Mouse (Mus musculus) hindlimb bud, embryonic 11.5 days (tissue): ENCODE results near the gene Upp2.

Experiments used
- DNase-seq: peaks from one replicate; pipeline ENCODE4 v3.0.0-alpha.2; 2012; ENCODE audit warnings: low read depth, low spot score; ENCODE audit errors: extremely low spot score

Gene Upp2

GRCm38 (mm10) chr2:58614851-58615250 is 47.8 kb downstream of the Upp2 start:
- DNase-seq = no peak

- DNase-seq = no peak
These were observed 48.7 kb downstream of the Upp2 start for GRCm38 (mm10) chr2:58615766-58616165.

- no peak for DNase-seq
These were observed 58.1 kb downstream of the Upp2 start for GRCm38 (mm10) chr2:58625186-58625585.

GRCm38 (mm10) chr2:58625681-58626080 is 58.6 kb downstream of the Upp2 start:
- DNase-seq = no peak

GRCm38 (mm10) chr2:58626136-58626769 is 59.2 kb downstream of the Upp2 start:
- DNase-seq = no peak

- DNase-seq = no peak
These were observed 60.9 kb downstream of the Upp2 start for GRCm38 (mm10) chr2:58627981-58628380.

GRCm38 (mm10) chr2:58628993-58629392 is 61.9 kb downstream of the Upp2 start:
- DNase-seq = no peak

- DNase-seq = no peak
These were observed 62.3 kb downstream of the Upp2 start for GRCm38 (mm10) chr2:58629440-58629839.

GRCm38 (mm10) chr2:58633791-58634190 is 66.7 kb downstream of the Upp2 start:
- no peak for DNase-seq

- no peak for DNase-seq
These were observed 74.9 kb downstream of the Upp2 start for GRCm38 (mm10) chr2:58641761-58642555.

- DNase-seq = no peak
These were observed 78.6 kb downstream of the Upp2 start for GRCm38 (mm10) chr2:58645667-58646066.

- DNase-seq = no peak
These were observed 88.1 kb downstream of the Upp2 start for GRCm38 (mm10) chr2:58655169-58655568.

- DNase-seq = no peak
These were observed 89.9 kb downstream of the Upp2 start for GRCm38 (mm10) chr2:58656959-58657358.

GRCm38 (mm10) chr2:58657855-58658254 is 90.8 kb downstream of the Upp2 start:
- DNase-seq = no peak

GRCm38 (mm10) chr2:58660591-58660990 is 93.5 kb downstream of the Upp2 start:
- no peak for DNase-seq

- no peak for DNase-seq
These were observed 94.0 kb downstream of the Upp2 start for GRCm38 (mm10) chr2:58661116-58661515.

- DNase-seq = no peak
These were observed 95.6 kb downstream of the Upp2 start for GRCm38 (mm10) chr2:58662661-58663060.

GRCm38 (mm10) chr2:58663404-58664120 is 96.5 kb downstream of the Upp2 start:
- no peak for DNase-seq

- DNase-seq = peak; percentile 44
These were observed 98.2 kb downstream of the Upp2 start for GRCm38 (mm10) chr2:58665081-58665814.

- no peak for DNase-seq
These were observed 100.2 kb downstream of the Upp2 start for GRCm38 (mm10) chr2:58667298-58667697.

- DNase-seq = no peak
These were observed 100.9 kb downstream of the Upp2 start for GRCm38 (mm10) chr2:58667991-58668390.
